Mouse (Mus musculus) monocyte, adult 5-6 weeks (primary cell): Measurements from ENCODE around the gene Mfsd12. TPM values are rescaled to one million over a fixed set of nuclear protein-coding genes. Genes with fewer than 3 reads are reported as not detected.

Experiments
- ATAC-seq: fragments of 153-309, 156-312 bp; replicated peaks from 2 replicates; pipeline ENCODE4 v1.8.0; 2017; ENCODE audit warnings: mild to moderate bottlenecking; ENCODE audit not compliant: low TSS enrichment, insufficient number of reproducible peaks, severe bottlenecking, poor library complexity, low FRiP score
- total RNA-seq: library from RNA; stranded (forward); fragments of 200-1000, 200-491, 200-594 nt; gene quantifications from 3 replicates; pipeline ENCODE4 v1.2.3, GENCODE M21; 2017

Mfsd12 gene
- total RNA-seq, 1 experiment from 2014 or later = 5.3 TPM

- ATAC-seq = no peak
Measured at GRCm38 (mm10) chr10:81326858-81327257, 30.4 kb upstream of the Mfsd12 start.

DNA sequence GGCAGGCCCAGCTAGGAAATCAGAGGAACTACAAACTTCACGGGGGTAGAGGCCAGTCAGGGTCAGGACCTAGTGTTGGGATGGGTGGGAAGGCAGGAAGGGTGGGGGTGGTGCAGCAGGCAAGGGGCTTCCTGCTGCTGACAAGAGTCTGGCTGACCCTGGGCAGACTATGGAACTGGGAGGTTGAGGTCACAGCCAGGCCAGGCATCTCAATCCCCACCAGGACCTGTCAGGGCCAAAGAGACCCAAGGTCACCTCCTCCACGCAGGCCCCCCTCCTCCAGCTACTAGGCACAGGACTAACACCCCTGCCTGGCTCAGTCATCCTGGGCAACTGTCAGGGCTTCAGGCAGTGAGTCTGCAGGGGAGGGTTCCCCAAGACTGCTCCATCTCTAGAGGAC lies 29.3 kb upstream of the Mfsd12 start:
- ATAC-seq = no peak

- no peak for ATAC-seq
Measured at GRCm38 (mm10) chr10:81328386-81328785, 28.9 kb upstream of the Mfsd12 start, which contains the start of gene Tbxa2r. Gene Tbxa2r (plus strand): TSS chr10:81328731.

DNA sequence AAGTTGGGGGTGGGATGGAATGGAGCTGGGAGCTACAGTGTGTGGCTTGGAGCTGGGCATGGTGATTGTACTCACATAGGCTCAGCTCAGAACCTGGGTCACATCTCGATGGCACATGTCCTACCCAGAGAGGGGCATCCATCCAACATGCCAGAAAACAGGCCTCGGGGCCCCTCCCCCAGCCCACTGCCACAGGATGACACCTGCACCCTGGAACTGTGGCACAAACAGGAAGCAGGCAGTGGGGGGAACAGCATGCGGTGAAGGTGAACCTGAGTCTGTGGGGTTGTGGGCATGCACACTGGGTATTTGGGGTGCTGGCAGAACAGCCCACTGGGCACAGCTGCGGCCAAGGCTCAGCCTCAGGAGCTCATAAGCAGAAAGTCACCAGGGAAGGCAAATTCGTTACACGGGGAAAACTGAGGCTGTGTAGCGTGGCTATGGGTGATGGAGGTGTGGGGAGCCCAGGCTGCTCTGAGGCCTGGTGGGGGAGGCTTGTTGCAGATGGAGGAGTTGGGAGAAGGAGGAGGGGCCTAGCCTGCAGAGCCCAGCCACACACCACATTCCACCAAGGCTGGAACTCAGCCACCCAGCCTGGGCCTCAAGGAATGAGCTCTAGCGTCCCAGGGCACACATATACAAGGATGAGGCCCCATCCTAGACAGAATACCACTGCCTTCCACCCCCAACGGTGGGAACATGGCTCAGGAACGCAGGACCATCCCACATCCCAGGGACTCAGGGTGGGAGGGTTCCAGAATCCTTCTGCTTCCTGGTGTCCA lies 27.9 kb upstream of the Mfsd12 start:
- peak; percentile 19; the same call in 1 of the 2 replicates for ATAC-seq

DNA sequence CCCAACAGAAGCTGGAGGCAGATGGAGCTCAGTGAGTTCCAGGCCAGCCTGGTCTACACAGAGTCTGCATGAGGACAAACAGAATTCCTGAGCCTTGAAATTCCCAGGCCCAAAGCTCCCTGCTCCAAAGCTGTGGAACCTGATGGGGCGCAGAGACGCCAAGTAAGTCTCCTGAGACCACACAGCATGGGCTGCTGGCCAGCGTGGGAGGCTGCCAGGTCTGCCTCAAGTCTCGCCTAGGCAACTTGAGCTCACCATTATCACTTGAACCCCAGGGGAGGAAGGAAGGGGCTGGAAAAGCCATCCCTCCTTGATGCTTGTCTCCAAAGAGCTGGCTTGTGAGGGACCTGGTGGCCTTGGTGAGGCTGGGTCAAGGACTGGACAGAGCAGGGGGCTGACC lies 27.3 kb upstream of the Mfsd12 start:
- ATAC-seq = no peak

- no peak for ATAC-seq
Measured at GRCm38 (mm10) chr10:81332277-81332676, 25.0 kb upstream of the Mfsd12 start.

DNA sequence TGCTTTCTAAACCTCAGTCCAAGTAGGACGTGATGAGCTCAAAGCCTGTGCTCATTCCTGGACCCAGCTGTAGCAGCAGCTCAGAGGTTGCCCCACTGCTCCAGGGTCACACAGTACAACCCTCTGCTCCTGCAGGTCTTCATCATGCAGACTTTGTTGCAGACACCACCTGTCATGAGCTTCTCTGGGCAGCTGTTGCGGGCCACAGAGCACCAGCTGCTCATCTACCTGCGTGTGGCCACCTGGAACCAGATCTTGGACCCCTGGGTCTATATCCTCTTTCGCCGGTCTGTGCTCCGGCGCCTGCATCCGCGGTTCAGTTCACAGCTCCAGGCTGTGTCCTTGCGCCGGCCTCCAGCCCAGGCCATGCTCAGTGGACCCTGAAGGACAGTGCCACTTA lies 23.0 kb upstream of the Mfsd12 start:
- no peak for ATAC-seq

- ATAC-seq = no peak
Measured at GRCm38 (mm10) chr10:81335393-81336340, 21.6 kb upstream of the Mfsd12 start.

DNA sequence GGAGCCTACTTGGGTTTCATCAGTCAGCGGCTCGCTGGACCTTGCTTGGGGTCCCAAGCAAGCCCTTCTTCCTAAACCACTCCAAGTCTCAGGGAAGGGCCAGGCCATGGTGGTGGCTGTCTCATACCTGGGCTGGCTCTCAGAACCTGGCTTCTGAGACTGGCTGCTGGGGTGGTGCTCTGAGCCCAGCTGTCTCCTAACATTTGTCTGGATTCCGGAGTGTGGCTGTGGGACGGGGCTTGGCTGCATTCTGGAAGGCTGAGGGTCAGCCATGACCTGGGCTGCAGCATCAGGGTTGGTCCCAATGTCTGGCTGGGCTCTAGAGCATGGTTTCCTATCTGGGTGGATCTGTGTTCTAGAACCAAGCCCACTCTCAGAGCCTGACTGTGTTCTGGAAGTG lies 20.7 kb upstream of the Mfsd12 start:
- no peak for ATAC-seq

DNA sequence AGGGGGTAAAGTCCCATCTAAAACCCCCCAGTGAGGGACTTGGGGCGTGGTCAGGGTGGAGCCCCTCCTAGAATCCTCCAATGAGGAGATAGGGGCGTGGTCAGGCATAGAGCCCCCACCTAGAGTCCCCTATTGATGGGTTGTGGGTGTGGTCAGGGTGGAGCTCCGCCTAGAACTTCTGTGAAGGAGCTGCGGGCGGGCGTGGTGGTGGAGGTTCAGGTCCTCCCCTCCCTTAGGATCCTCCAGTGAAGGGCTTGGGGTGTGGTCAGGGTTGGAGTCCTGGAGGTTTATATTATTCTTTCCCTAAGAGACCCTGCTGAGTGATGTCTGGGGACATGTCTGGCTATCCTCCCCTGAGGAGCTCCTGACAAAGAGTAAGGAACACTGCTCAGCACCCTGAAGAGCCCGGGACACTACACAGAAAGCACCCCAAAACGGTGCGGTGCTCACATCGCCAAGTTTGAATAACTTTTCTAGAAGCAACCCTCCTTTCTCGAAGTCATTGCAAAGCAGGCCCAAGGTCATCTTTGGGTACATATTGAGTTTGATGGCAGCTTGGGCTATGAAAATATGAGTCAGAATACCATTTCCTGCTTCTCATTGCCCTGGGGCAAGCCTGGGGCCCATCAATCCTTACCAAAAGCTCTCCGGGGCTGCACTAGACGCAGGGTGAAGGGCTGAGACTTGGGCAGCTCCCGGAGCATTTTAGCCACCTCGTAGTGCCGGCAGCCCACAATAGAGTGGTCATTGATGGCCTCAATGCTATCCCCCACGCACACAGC lies 16.5 kb upstream of the Mfsd12 start:
- ATAC-seq = no peak

DNA sequence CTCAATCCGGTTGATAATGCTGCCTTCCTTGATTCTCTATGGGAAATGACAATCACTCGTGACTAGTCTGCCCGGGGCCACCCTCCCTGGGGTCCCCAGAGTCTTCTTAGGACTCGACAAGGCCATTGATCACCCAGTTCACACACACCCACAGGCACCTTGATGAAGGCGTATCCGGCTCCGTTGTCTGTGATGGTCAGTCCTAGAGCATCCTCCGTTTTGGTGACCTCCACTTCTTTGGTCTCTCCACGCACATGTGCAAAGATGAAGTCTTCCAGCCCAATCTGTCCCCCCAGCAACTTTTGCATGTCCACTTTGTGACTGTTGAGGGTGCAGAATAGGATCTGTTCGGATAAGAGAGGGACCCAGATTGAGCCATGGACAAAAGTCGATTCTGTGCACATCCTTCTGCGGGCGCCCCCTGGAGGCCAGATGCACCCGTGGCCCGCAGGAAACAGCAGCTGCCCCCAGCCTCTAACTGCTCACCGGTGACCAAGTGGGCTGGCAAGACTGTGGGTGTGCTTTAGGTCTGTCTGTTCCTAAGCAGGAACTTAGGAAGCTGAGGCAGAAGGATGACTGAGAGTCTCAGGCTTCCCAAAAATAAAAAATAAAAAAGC lies 15.8 kb upstream of the Mfsd12 start:
- ATAC-seq = peak; percentile 45

GRCm38 (mm10) chr10:81342686-81343505 lies 14.4 kb upstream of the Mfsd12 start, which contains the start of gene Gipc3:
Gene Gipc3 (minus strand): TSS chr10:81343266.
- no peak for ATAC-seq

GRCm38 (mm10) chr10:81344421-81345161 lies 12.7 kb upstream of the Mfsd12 start:
- ATAC-seq = no peak

DNA sequence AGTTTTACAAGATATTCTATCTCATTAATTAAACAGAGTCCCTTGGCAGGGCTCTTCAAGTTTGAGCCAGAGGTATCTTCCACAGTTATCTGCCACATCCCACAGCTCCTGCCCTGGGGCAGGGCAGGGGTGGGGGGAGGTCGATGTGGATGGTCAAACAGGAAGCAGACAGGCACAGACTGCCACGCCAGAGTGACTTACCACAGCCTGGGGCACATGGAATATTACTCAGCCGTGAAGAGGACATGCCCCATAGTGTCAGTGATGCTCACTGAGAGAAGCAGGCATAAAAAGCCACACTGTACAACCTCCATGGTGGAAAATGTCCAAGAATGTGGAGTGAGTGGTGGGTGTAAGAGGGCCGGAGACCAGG lies 12.1 kb upstream of the Mfsd12 start:
- no peak for ATAC-seq

- ATAC-seq = peak; percentile 25
Measured at GRCm38 (mm10) chr10:81346453-81347067, 10.7 kb upstream of the Mfsd12 start.

- ATAC-seq = no peak
Measured at GRCm38 (mm10) chr10:81349146-81349545, 8.1 kb upstream of the Mfsd12 start.

DNA sequence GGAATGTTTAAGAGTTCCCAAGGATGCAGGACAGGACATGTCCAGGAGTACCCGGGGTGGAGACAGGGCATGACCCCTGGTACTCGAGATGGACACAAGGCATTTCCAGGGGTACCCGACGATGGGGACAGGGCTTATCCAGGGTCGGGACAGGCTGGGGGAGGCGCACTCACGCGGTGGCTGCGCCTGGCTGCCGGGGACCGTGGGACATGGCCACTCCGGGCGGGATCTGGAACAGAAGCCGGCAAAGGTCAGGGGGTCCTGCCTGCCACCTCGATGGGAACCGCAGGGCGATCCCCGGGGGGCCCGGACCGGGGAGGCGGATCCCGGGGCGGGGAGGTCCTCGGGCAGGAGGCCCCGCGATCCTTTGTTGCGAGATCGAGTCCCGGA lies 7.3 kb upstream of the Mfsd12 start:
- no peak for ATAC-seq
